Mouse (Mus musculus) spleen, adult 12 weeks (tissue): ENCODE results near the gene Cdkn1a.

Experiments used
- DNase-seq: peaks from one replicate; pipeline ENCODE4 v3.0.0; 2022; ENCODE audit warnings: low spot score

Gene Cdkn1a

GRCm38 (mm10) chr17:29120666-29121065, 29.9 kb downstream of the Cdkn1a start:
- no peak for DNase-seq

- no peak for DNase-seq
Measured at GRCm38 (mm10) chr17:29122817-29123216, 32.0 kb downstream of the Cdkn1a start.

- DNase-seq, result no peak
Measured at GRCm38 (mm10) chr17:29123578-29124174, 32.9 kb downstream of the Cdkn1a start.

- no peak for DNase-seq
Measured at GRCm38 (mm10) chr17:29126561-29126960, 35.8 kb downstream of the Cdkn1a start.

GRCm38 (mm10) chr17:29129341-29129740, 38.6 kb downstream of the Cdkn1a start:
- DNase-seq, result no peak

GRCm38 (mm10) chr17:29135066-29135465, 44.3 kb downstream of the Cdkn1a start:
- no peak for DNase-seq

GRCm38 (mm10) chr17:29136236-29136635, 45.5 kb downstream of the Cdkn1a start:
- DNase-seq, result no peak

- DNase-seq, result no peak
Measured at GRCm38 (mm10) chr17:29137906-29138305, 47.1 kb downstream of the Cdkn1a start.

GRCm38 (mm10) chr17:29141577-29141976, 50.8 kb downstream of the Cdkn1a start:
- DNase-seq, result no peak

GRCm38 (mm10) chr17:29143266-29143665, 52.5 kb downstream of the Cdkn1a start:
- peak; percentile 22 for DNase-seq

GRCm38 (mm10) chr17:29145101-29145500, 54.3 kb downstream of the Cdkn1a start:
- DNase-seq, result no peak

GRCm38 (mm10) chr17:29147273-29147672, 56.5 kb downstream of the Cdkn1a start:
- no peak for DNase-seq

GRCm38 (mm10) chr17:29147773-29148172, 57.0 kb downstream of the Cdkn1a start:
- DNase-seq, result no peak

- DNase-seq, result no peak
Measured at GRCm38 (mm10) chr17:29149766-29150165, 59.0 kb downstream of the Cdkn1a start.
